Mouse (Mus musculus): Measurements from ENCODE around the gene Gna12. TPM values are rescaled to one million over a fixed set of nuclear protein-coding genes. Genes with fewer than 3 reads are reported as not detected.

Gna12 gene
- polyA plus RNA-seq, 1 experiment from 2014 or later, result 6.9 TPM

DNA sequence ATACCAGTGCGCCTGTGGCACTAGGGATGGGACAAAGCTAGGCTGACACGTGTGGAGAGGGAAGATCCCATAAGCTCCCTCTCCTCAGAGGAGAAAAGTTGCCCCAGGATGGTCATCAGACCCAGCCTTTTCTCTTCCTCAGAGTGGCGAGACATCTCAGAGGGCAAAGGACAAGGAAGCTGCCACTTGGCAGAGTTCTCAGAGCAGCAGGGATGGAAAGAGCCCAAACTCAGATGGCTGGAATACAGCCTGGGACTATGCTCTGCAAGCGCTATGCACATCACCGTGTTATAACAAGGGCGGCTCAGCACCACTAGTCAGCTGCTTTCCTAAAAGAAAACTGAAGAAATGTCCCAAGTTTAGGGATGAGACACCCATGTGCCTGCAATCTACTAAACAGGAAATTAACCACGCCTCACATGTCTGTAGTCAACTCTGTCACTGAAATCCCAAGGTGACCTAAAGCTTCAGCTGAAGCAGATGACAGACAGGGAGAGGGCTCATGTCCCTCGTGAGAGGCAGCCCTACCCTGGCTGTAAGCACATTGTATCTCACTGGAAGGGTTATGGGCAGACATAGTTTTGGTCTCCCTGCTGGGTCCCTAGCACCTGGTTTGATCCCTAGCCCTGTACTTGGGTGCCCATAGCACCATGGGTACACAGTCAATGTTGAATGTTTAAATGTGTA is 48.2 kb downstream of the Gna12 start:
- no peak for ATAC-seq (ENCODE audit: insufficient read depth, low FRiP score)
- Histone ChIP-seq H3K36me3 (ENCODE audit: control insufficient read depth, insufficient read depth, low read length) (peaks cover 19% of the 10 kb centered on the region), H3K4me1 (ENCODE audit: control insufficient read depth, insufficient read depth, low read length) (peaks cover 19% of the 10 kb centered on the region), H3K4me3 (replicated peaks; ENCODE audit: low read length) (no peak overlapping the region), H3K27ac (ENCODE audit: low read length) (no peak overlapping the region), H3K9ac (ENCODE audit: low read length) (no peak overlapping the region), H3K4me2 (ENCODE audit: low read depth, low read length) (no peak overlapping the region), H3K9me3 (replicated peaks; ENCODE audit: control insufficient read depth, low read length) (no peaks in the 10 kb centered on the region), H3K27me3 (ENCODE audit: control insufficient read depth, insufficient read depth, low read length) (no peaks in the 10 kb centered on the region)
- WGBS, result 92% methylated on average over 8 of the region's 8 CpGs

DNA sequence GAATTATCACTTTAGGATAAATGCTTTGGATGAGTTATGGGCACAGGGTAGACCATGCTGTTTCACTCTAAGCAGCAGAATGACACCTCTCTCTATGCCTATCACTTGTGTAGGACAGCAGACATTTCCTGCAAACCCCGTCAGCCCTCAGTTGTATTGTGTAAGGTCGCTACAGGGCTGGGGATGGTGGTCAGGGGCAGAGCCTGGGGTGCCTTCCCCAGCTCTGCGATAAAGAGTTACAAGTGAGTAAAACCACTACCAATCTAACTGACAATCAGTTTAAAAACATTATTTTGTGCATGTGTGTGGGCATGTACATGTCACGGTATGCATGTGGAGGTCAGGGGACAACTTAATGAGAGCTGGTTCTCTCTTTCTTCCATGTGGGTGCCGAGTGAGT is 49.1 kb downstream of the Gna12 start:
- Histone ChIP-seq H3K4me2 (ENCODE audit: low read depth, low read length) (no peak overlapping the region), H3K9me3 (replicated peaks; ENCODE audit: control insufficient read depth, low read length) (no peaks in the 10 kb centered on the region), H3K27me3 (ENCODE audit: control insufficient read depth, insufficient read depth, low read length) (no peaks in the 10 kb centered on the region), H3K4me1 (ENCODE audit: control insufficient read depth, insufficient read depth, low read length) (peaks cover 16% of the 10 kb centered on the region), H3K4me3 (replicated peaks; ENCODE audit: low read length) (no peak overlapping the region), H3K36me3 (ENCODE audit: control insufficient read depth, insufficient read depth, low read length) (peaks cover 19% of the 10 kb centered on the region), H3K27ac (ENCODE audit: low read length) (no peak overlapping the region), H3K9ac (ENCODE audit: low read length) (no peak overlapping the region)
- no peak for ATAC-seq (ENCODE audit: insufficient read depth, low FRiP score)
- 86% methylated on average over 5 of the region's 5 CpGs for WGBS

DNA sequence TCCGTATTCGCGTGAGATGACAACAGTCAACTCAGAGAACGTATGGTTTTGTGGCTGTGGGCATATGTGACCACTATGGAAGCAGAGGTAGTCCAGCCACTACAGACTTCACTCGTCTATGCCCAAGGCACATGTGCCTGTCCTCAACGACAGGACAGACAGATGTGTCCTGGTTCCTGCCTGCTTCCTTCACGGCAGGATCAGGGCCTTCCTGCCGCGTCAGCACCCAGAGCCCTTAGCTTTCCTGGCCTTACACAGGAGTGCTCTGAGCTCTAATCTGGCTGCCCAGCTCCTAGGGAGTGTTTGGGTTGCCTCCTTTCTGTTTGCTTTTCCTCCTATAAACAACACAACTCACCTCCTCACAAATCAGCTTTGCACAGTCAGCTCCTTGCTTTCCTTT is 53.3 kb downstream of the Gna12 start:
- Histone ChIP-seq H3K27me3 (ENCODE audit: control insufficient read depth, insufficient read depth, low read length) (no peaks in the 10 kb centered on the region), H3K4me3 (replicated peaks; ENCODE audit: low read length) (no peak overlapping the region), H3K36me3 (ENCODE audit: control insufficient read depth, insufficient read depth, low read length) (no peaks in the 10 kb centered on the region), H3K9me3 (replicated peaks; ENCODE audit: control insufficient read depth, low read length) (no peaks in the 10 kb centered on the region), H3K9ac (ENCODE audit: low read length) (no peak overlapping the region), H3K4me1 (ENCODE audit: control insufficient read depth, insufficient read depth, low read length) (peaks cover 18% of the 10 kb centered on the region), H3K4me2 (ENCODE audit: low read depth, low read length) (no peak overlapping the region), H3K27ac (ENCODE audit: low read length) (peak overlapping the region; percentile 54)
- 66% methylated on average over 9 of the region's 9 CpGs for WGBS
- no peak for ATAC-seq (ENCODE audit: insufficient read depth, low FRiP score)

DNA sequence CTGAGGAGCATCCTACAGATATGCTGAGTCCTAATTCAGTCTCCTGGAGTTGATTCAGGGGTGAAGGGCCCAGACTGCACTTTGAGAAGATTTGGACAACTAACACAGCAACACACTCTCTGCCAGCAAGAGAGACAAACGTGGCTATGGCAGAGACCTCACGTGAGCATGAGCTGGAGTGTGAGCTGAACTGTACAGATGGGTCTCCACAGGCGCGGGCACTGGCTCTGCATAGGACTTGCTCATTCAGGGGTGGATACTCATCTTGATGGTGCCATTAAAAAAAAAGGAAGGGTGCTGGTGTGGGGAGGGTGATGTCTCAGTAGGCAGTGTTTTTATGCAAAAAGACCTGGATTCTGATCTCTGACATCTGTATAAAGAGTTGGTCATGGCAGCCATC is 55.1 kb downstream of the Gna12 start:
- Histone ChIP-seq H3K9ac (ENCODE audit: low read length) (no peak overlapping the region), H3K27me3 (ENCODE audit: control insufficient read depth, insufficient read depth, low read length) (no peaks in the 10 kb centered on the region), H3K27ac (ENCODE audit: low read length) (no peak overlapping the region), H3K9me3 (replicated peaks; ENCODE audit: control insufficient read depth, low read length) (no peaks in the 10 kb centered on the region), H3K4me3 (replicated peaks; ENCODE audit: low read length) (no peak overlapping the region), H3K4me2 (ENCODE audit: low read depth, low read length) (no peak overlapping the region), H3K36me3 (ENCODE audit: control insufficient read depth, insufficient read depth, low read length) (no peaks in the 10 kb centered on the region), H3K4me1 (ENCODE audit: control insufficient read depth, insufficient read depth, low read length) (peaks cover 29% of the 10 kb centered on the region)
- ATAC-seq (ENCODE audit: insufficient read depth, low FRiP score), result no peak
- 88% methylated on average over 4 of the region's 4 CpGs for WGBS

DNA sequence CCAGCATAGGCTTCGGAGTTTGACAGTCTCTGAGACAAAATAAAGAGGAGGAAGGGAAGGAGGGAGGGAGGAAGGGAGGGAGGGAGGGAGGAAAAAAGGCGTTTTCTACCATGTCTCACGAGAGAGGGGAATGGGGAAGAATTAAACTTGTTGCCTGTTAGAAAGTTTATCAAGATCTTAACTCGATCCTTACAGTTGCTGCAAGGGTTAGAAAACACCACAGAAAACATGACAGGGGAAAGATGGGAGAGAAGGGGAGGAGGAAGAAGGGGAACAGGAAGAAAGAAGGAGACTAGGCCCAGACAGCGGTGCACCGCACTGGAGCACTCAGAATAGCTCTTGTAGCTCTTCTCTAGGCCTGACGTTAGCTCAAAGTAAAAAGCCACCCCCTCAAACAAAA is 58.1 kb downstream of the Gna12 start:
- H3K4me3 ChIP-seq (replicated peaks; ENCODE audit: low read length), result no peak overlapping the region
- H3K27me3 ChIP-seq (ENCODE audit: control insufficient read depth, insufficient read depth, low read length), result no peaks in the 10 kb centered on the region
- peak overlapping the region; percentile 49; the same call in 1 of the 2 replicates for H3K9ac ChIP-seq (ENCODE audit: low read length)
- H3K4me1 ChIP-seq (ENCODE audit: control insufficient read depth, insufficient read depth, low read length), result peaks cover 46% of the 10 kb centered on the region
- no peak for ATAC-seq (ENCODE audit: insufficient read depth, low FRiP score)
- no peaks in the 10 kb centered on the region for H3K36me3 ChIP-seq (ENCODE audit: control insufficient read depth, insufficient read depth, low read length)
- peak overlapping the region; percentile 94 for H3K27ac ChIP-seq (ENCODE audit: low read length)
- no peak overlapping the region for H3K4me2 ChIP-seq (ENCODE audit: low read depth, low read length)
- no peaks in the 10 kb centered on the region for H3K9me3 ChIP-seq (replicated peaks; ENCODE audit: control insufficient read depth, low read length)
- WGBS, result 34% methylated on average over 7 of the region's 7 CpGs

DNA sequence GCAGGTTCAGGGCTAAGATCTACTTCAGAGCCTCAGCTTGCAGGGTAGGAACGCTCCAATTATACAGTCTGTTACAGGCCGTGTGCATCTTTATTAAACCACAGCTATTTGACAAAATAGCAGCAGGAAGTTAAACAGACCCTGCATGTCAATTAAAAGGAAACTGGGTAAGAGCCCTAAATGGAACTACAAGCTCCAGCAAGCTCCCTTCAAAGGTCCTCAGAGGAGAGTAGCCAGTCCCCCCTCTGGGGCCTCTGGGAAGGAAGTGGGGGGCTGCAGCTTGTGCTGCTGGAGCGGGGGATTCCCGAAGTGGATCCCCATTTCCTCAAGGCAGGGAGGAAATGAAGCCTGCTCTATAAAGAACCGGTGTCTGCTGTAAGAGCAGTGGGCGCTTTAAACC is 58.6 kb downstream of the Gna12 start:
- Histone ChIP-seq H3K27ac (ENCODE audit: low read length) (peak overlapping the region; percentile 94), H3K36me3 (ENCODE audit: control insufficient read depth, insufficient read depth, low read length) (no peaks in the 10 kb centered on the region), H3K4me1 (ENCODE audit: control insufficient read depth, insufficient read depth, low read length) (peaks cover 50% of the 10 kb centered on the region), H3K27me3 (ENCODE audit: control insufficient read depth, insufficient read depth, low read length) (no peaks in the 10 kb centered on the region), H3K9me3 (replicated peaks; ENCODE audit: control insufficient read depth, low read length) (no peaks in the 10 kb centered on the region), H3K4me3 (replicated peaks; ENCODE audit: low read length) (no peak overlapping the region), H3K9ac (ENCODE audit: low read length) (peak overlapping the region; percentile 49; the same call in 1 of the 2 replicates), H3K4me2 (ENCODE audit: low read depth, low read length) (no peak overlapping the region)
- ATAC-seq (ENCODE audit: insufficient read depth, low FRiP score), result no peak
- 20% methylated on average over 6 of the region's 6 CpGs for WGBS

DNA sequence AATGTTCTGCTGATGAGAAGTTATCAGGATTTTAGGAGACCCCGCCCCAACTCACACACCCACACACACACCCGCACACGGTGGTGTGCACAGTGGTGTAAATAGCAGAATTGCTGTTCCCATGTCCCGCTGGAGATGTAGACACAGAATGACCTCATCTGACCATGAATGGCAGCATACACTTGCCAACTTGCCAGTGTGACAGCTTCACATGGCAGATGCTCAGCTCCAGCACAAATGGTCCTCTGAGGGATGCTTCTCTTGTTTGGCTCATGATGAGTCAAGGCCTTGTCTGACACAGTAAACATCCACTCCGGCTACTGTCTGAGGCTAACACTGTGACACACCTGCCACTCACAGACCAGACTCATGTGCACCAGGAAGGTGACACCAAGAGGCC is 61.9 kb downstream of the Gna12 start:
- Histone ChIP-seq H3K9me3 (replicated peaks; ENCODE audit: control insufficient read depth, low read length) (no peaks in the 10 kb centered on the region), H3K4me2 (ENCODE audit: low read depth, low read length) (peak overlapping the region; percentile 22; the same call in 1 of the 2 replicates), H3K27ac (ENCODE audit: low read length) (peak overlapping the region; percentile 97), H3K4me1 (ENCODE audit: control insufficient read depth, insufficient read depth, low read length) (peaks cover 55% of the 10 kb centered on the region), H3K9ac (ENCODE audit: low read length) (no peak overlapping the region; the same call in 1 of the 2 replicates), H3K4me3 (replicated peaks; ENCODE audit: low read length) (no peak overlapping the region), H3K27me3 (ENCODE audit: control insufficient read depth, insufficient read depth, low read length) (no peaks in the 10 kb centered on the region), H3K36me3 (ENCODE audit: control insufficient read depth, insufficient read depth, low read length) (no peaks in the 10 kb centered on the region)
- ATAC-seq (ENCODE audit: insufficient read depth, low FRiP score), result no peak
- 43% methylated on average over 5 of the region's 5 CpGs for WGBS

DNA sequence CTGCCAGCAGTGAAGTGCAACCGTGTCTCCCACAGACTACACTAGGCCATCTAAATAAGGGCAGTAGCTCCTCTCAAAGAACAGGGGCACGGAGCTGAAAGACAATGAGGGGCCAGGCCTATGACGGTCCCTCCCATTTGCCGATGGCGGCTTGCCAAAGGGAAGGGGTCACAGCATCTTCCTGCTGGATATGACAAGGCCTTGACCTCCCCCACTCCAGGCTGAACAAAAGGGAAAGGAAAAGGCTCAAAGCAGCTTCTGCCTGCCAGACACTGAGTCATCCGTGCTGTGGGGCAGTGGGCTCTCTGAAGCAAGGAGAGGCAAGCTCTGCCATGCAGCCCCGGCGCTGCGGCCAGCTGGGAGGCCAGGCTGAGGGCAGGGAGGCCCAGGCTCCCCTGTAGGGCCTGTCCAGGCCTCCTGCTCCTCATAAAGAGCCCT is 62.5 kb downstream of the Gna12 start:
- Histone ChIP-seq H3K27me3 (ENCODE audit: control insufficient read depth, insufficient read depth, low read length) (no peaks in the 10 kb centered on the region), H3K9me3 (replicated peaks; ENCODE audit: control insufficient read depth, low read length) (no peaks in the 10 kb centered on the region), H3K27ac (ENCODE audit: low read length) (peak overlapping the region; percentile 97), H3K4me3 (replicated peaks; ENCODE audit: low read length) (no peak overlapping the region), H3K36me3 (ENCODE audit: control insufficient read depth, insufficient read depth, low read length) (no peaks in the 10 kb centered on the region), H3K4me1 (ENCODE audit: control insufficient read depth, insufficient read depth, low read length) (peaks cover 52% of the 10 kb centered on the region), H3K9ac (ENCODE audit: low read length) (peak overlapping the region; percentile 62), H3K4me2 (ENCODE audit: low read depth, low read length) (peak overlapping the region; percentile 22)
- peak; percentile 68 for ATAC-seq (ENCODE audit: insufficient read depth, low FRiP score)
- WGBS, result 16% methylated on average over 9 of the region's 9 CpGs

DNA sequence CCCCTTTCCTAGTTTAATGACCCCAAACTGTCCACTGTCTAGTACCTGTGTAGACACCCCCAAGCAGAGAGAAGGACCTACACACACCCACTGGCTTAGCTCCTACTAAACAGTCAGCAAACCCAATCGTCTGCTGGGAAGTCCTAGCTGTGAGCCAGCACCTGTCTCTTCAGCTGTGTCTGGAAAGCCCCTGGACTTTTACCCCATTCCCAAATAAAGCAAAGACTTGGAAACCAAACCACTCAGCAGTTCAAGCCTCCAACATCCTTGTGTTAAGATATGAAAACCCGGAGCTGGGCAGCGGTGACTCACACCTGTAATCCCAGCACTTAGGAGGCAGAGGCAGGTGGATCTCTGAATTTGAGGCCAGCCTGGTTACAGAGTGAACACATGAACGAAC is 63.7 kb downstream of the Gna12 start:
- H3K27me3 ChIP-seq (ENCODE audit: control insufficient read depth, insufficient read depth, low read length), result no peaks in the 10 kb centered on the region
- peak overlapping the region; percentile 97 for H3K27ac ChIP-seq (ENCODE audit: low read length)
- H3K36me3 ChIP-seq (ENCODE audit: control insufficient read depth, insufficient read depth, low read length), result 0 out of 2 replicates have a peak, but pooled peaks cover 4% of the 10 kb centered on the region
- no peak overlapping the region for H3K9ac ChIP-seq (ENCODE audit: low read length)
- H3K4me2 ChIP-seq (ENCODE audit: low read depth, low read length), result no peak overlapping the region
- 79% methylated on average over 4 of the region's 4 CpGs for WGBS
- H3K4me1 ChIP-seq (ENCODE audit: control insufficient read depth, insufficient read depth, low read length), result peaks cover 41% of the 10 kb centered on the region
- no peak overlapping the region for H3K4me3 ChIP-seq (replicated peaks; ENCODE audit: low read length)
- H3K9me3 ChIP-seq (replicated peaks; ENCODE audit: control insufficient read depth, low read length), result no peaks in the 10 kb centered on the region
- no peak for ATAC-seq (ENCODE audit: insufficient read depth, low FRiP score)
